Mouse (Mus musculus) liver, embryonic 16.5 days (tissue): ENCODE data around the gene Frmd8. TPM values are rescaled to one million over a fixed set of nuclear protein-coding genes. Genes with fewer than 3 reads are reported as not detected.

Source experiments
- ATAC-seq: fragments of 200-750 bp; cut with Nextera tagmentation; 2 replicates; pipeline ENCODE4 v1.8.0; 2017; ENCODE audit warnings: low read depth, mild to moderate bottlenecking, moderate number of reproducible peaks, moderate library complexity
- H3K27ac ChIP-seq: fragments of 300-500 bp; sonication (generic); 2 replicates; pipeline ENCODE4 v1.5.1; 2014; ENCODE audit warnings: mild to moderate bottlenecking, low read length
- H3K27me3 ChIP-seq: fragments of 300-500 bp; sonication (generic); 2 replicates; pipeline ENCODE4 v1.6.1; 2014; ENCODE audit warnings: low read depth, low read length, mixed read lengths; ENCODE audit not compliant: control insufficient read depth, insufficient read depth
- H3K36me3 ChIP-seq: fragments of 300-500 bp; sonication (generic); 2 replicates; pipeline ENCODE4 v1.6.1; 2014; ENCODE audit warnings: mild to moderate bottlenecking; ENCODE audit not compliant: control insufficient read depth, insufficient read depth
- H3K4me1 ChIP-seq: fragments of 300-500 bp; sonication (generic); 2 replicates; pipeline ENCODE4 v1.6.1; 2014; ENCODE audit warnings: low read depth, low read length, mixed read lengths; ENCODE audit not compliant: control insufficient read depth
- H3K4me2 ChIP-seq: fragments of 300-500 bp; sonication (generic); 2 replicates; pipeline ENCODE4 v1.6.1; 2014; ENCODE audit warnings: low read depth, low read length, mixed read lengths
- H3K4me3 ChIP-seq: fragments of 300-500 bp; sonication (generic); 2 replicates; pipeline ENCODE4 v1.5.1; 2014; ENCODE audit warnings: low read depth, mild to moderate bottlenecking, low read length
- H3K9ac ChIP-seq: fragments of 300-500 bp; sonication (generic); 2 replicates; pipeline ENCODE4 v1.6.1; 2014; ENCODE audit warnings: low read depth, low read length
- H3K9me3 ChIP-seq: fragments of 300-500 bp; sonication (generic); replicated peaks from 2 replicates; pipeline ENCODE4 v1.6.1; 2016; ENCODE audit warnings: low read length; ENCODE audit not compliant: control insufficient read depth
- WGBS: fragments of 180-500 bp; shearing (Covaris S2); extraction: QIAGEN DNeasy Blood & Tissue Kit; methylation state at CpG from one replicate; pipeline ENCODE4 v1.1.7; 2014; ENCODE audit not compliant: insufficient replicate concordance; 5-methylcytosine and 5-hydroxymethylcytosine counted together
- polyA plus RNA-seq: library from polyadenylated mRNA; unstranded; fragments of >200 nt; fragmentation: Nextera tagmentation; extraction: Ambion mirVana; gene quantifications from 2 replicates; pipeline ENCODE4 v1.2.1, GENCODE M21; 2015

The Frmd8 gene
- polyA plus RNA-seq, 1 experiment from 2014 or later, result 13.9 TPM

GRCm38 (mm10) chr19:5864710-5865398 lies 10.2 kb downstream of the Frmd8 start:
- H3K4me2 ChIP-seq, result no peak overlapping the region
- ATAC-seq, result no peak
- H3K9ac ChIP-seq, result no peak overlapping the region
- H3K27me3 ChIP-seq, result no peaks in the 10 kb centered on the region
- H3K36me3 ChIP-seq, result peaks cover 12% of the 10 kb centered on the region
- 85% methylated on average over 20 of the region's 20 CpGs for WGBS
- no peak overlapping the region for H3K27ac ChIP-seq
- H3K9me3 ChIP-seq, result no peaks in the 10 kb centered on the region
- H3K4me1 ChIP-seq, result no peaks in the 10 kb centered on the region
- no peak overlapping the region for H3K4me3 ChIP-seq

- H3K9ac ChIP-seq, result no peak overlapping the region
- H3K36me3 ChIP-seq, result peaks cover 12% of the 10 kb centered on the region
- no peak overlapping the region for H3K4me2 ChIP-seq
- H3K4me1 ChIP-seq, result no peaks in the 10 kb centered on the region
- WGBS, result 83% methylated on average over 5 of the region's 5 CpGs
- no peak overlapping the region for H3K4me3 ChIP-seq
- H3K27ac ChIP-seq, result no peak overlapping the region
- no peak for ATAC-seq
- H3K9me3 ChIP-seq, result no peaks in the 10 kb centered on the region
- H3K27me3 ChIP-seq, result no peaks in the 10 kb centered on the region
Observed at GRCm38 (mm10) chr19:5863776-5864175, 11.3 kb downstream of the Frmd8 start.

GRCm38 (mm10) chr19:5862335-5863085 lies 12.6 kb downstream of the Frmd8 start:
- 88% methylated on average over 14 of the region's 14 CpGs for WGBS
- Histone ChIP-seq H3K4me2 (no peak overlapping the region), H3K4me3 (no peak overlapping the region), H3K4me1 (no peaks in the 10 kb centered on the region), H3K9me3 (no peaks in the 10 kb centered on the region), H3K27me3 (no peaks in the 10 kb centered on the region), H3K36me3 (peaks cover 12% of the 10 kb centered on the region), H3K9ac (no peak overlapping the region), H3K27ac (no peak overlapping the region)
- ATAC-seq, result no peak

- Histone ChIP-seq H3K27ac (no peak overlapping the region), H3K9ac (no peak overlapping the region), H3K4me3 (no peak overlapping the region), H3K36me3 (peaks cover 8% of the 10 kb centered on the region), H3K9me3 (no peaks in the 10 kb centered on the region), H3K27me3 (no peaks in the 10 kb centered on the region), H3K4me2 (no peak overlapping the region), H3K4me1 (peaks cover 6% of the 10 kb centered on the region)
- WGBS, result 78% methylated on average over 9 of the region's 9 CpGs
- no peak for ATAC-seq
Observed at GRCm38 (mm10) chr19:5856604-5857003, 18.5 kb downstream of the Frmd8 start.

- no peak for ATAC-seq
- H3K27ac ChIP-seq, result no peak overlapping the region
- H3K9me3 ChIP-seq, result no peaks in the 10 kb centered on the region
- peaks cover 46% of the 10 kb centered on the region for H3K4me1 ChIP-seq
- 75% methylated on average over 12 of the region's 12 CpGs for WGBS
- no peak overlapping the region for H3K9ac ChIP-seq
- no peak overlapping the region for H3K4me2 ChIP-seq
- H3K36me3 ChIP-seq, result peaks cover 3% of the 10 kb centered on the region
- no peak overlapping the region for H3K4me3 ChIP-seq
- no peaks in the 10 kb centered on the region for H3K27me3 ChIP-seq
Observed at GRCm38 (mm10) chr19:5852035-5852722, 22.9 kb downstream of the Frmd8 start.

GRCm38 (mm10) chr19:5851481-5851971 lies 23.5 kb downstream of the Frmd8 start:
- peaks cover 3% of the 10 kb centered on the region for H3K36me3 ChIP-seq
- no peak overlapping the region for H3K27ac ChIP-seq
- 0 out of 2 replicates have a peak overlapping the region, but pooled peaks have one; percentile 1 for H3K9ac ChIP-seq
- no peak overlapping the region for H3K4me3 ChIP-seq
- H3K4me2 ChIP-seq, result 0 out of 2 replicates have a peak overlapping the region, but pooled peaks have one; percentile 4
- 42% methylated on average over 5 of the region's 5 CpGs for WGBS
- ATAC-seq, result no peak
- H3K27me3 ChIP-seq, result no peaks in the 10 kb centered on the region
- peaks cover 52% of the 10 kb centered on the region for H3K4me1 ChIP-seq
- H3K9me3 ChIP-seq, result no peaks in the 10 kb centered on the region

- Histone ChIP-seq H3K36me3 (peaks cover 2% of the 10 kb centered on the region), H3K27me3 (no peaks in the 10 kb centered on the region), H3K9me3 (no peaks in the 10 kb centered on the region), H3K9ac (no peak overlapping the region), H3K4me3 (no peak overlapping the region), H3K4me1 (peaks cover 58% of the 10 kb centered on the region), H3K4me2 (no peak overlapping the region), H3K27ac (no peak overlapping the region)
- 81% methylated on average over 3 of the region's 3 CpGs for WGBS
- ATAC-seq, result no peak
Observed at GRCm38 (mm10) chr19:5850860-5851259, 24.2 kb downstream of the Frmd8 start.

GRCm38 (mm10) chr19:5849843-5850527 lies 25.1 kb downstream of the Frmd8 start:
- 13% methylated on average over 11 of the region's 11 CpGs for WGBS
- H3K4me2 ChIP-seq, result peak overlapping the region; percentile 76
- no peaks in the 10 kb centered on the region for H3K36me3 ChIP-seq
- peak overlapping the region; percentile 99 for H3K27ac ChIP-seq
- peak; percentile 28 for ATAC-seq
- H3K9me3 ChIP-seq, result no peaks in the 10 kb centered on the region
- H3K9ac ChIP-seq, result peak overlapping the region; percentile 60
- peak overlapping the region; percentile 25 for H3K4me3 ChIP-seq
- peaks cover 63% of the 10 kb centered on the region for H3K4me1 ChIP-seq
- H3K27me3 ChIP-seq, result no peaks in the 10 kb centered on the region
